Mouse (Mus musculus): ENCODE data around the gene Fkbp11. TPM values are rescaled to one million over a fixed set of nuclear protein-coding genes. Genes with fewer than 3 reads are reported as not detected.

Fkbp11 gene
- total RNA-seq (2021), result 1 to 10 TPM in 1 of 2 experiments, under 1 TPM in 1; 0.66 to 1.3 TPM
- long read RNA-seq, experiment 1, result 0 reads
- long read RNA-seq, experiment 2, result 0 reads

GRCm38 (mm10) chr15:98727443-98728321 is at the start of gene Fkbp11:
Gene Fkbp11, minus strand, starts transcription at chr15:98728198.
- no peak for TF ChIP-seq CTCF (conservative IDR thresholded peaks at IDR 0.05)
- no peak for DNase-seq (ENCODE audit: low spot score in 2 of 2)
- no peak within 1 kb of the TSS for H3K27ac ChIP-seq
- peak within 1 kb of the TSS; percentile 60 for H3K4me3 ChIP-seq

- peak within 1 kb of the TSS; percentile 36 for H3K4me3 ChIP-seq
- TF ChIP-seq CTCF (conservative IDR thresholded peaks at IDR 0.05), result no peak
Observed at GRCm38 (mm10) chr15:98777762-98778161, 49.8 kb upstream of the Fkbp11 start, which contains the start of gene Wnt10b. Gene Wnt10b, minus strand, starts transcription at chr15:98778150.

GRCm38 (mm10) chr15:98777005-98777616 is 49.1 kb upstream of the Fkbp11 start:
- H3K27ac ChIP-seq, result no peak overlapping the region
- no peak for TF ChIP-seq CTCF (conservative IDR thresholded peaks at IDR 0.05)
- H3K4me3 ChIP-seq, result no peak overlapping the region
- no peak for DNase-seq (ENCODE audit: low spot score in 2 of 2)

More at GRCm38 (mm10) chr15:98777762-98778161, 49.8 kb upstream of the Fkbp11 start, which contains the start of gene Wnt10b:
- H3K27ac ChIP-seq, result no peak within 1 kb of the TSS
- DNase-seq (ENCODE audit: low spot score in 2 of 2), result no peak

- Histone ChIP-seq H3K4me3 (peak overlapping the region; percentile 17; the same call in 1 of the 2 replicates), H3K27ac (no peak overlapping the region)
- DNase-seq (ENCODE audit: low spot score in 2 of 2), result no peak
- TF ChIP-seq CTCF (conservative IDR thresholded peaks at IDR 0.05), result peak; percentile 17
Observed at GRCm38 (mm10) chr15:98776280-98777004, 48.4 kb upstream of the Fkbp11 start.

- DNase-seq (ENCODE audit: low spot score in 2 of 2), result no peak
- no peak overlapping the region for H3K27ac ChIP-seq
- TF ChIP-seq CTCF (conservative IDR thresholded peaks at IDR 0.05), result no peak
Observed at GRCm38 (mm10) chr15:98775533-98775932, 47.5 kb upstream of the Fkbp11 start.

GRCm38 (mm10) chr15:98774096-98774495 is 46.1 kb upstream of the Fkbp11 start:
- no peak overlapping the region for H3K4me3 ChIP-seq
- no peak for DNase-seq (ENCODE audit: low spot score in 2 of 2)
- TF ChIP-seq CTCF (conservative IDR thresholded peaks at IDR 0.05), result no peak
- no peak overlapping the region for H3K27ac ChIP-seq

More at GRCm38 (mm10) chr15:98775533-98775932, 47.5 kb upstream of the Fkbp11 start:
- H3K4me3 ChIP-seq, result no peak overlapping the region

- peak overlapping the region; percentile 54 for H3K4me3 ChIP-seq
- no peak overlapping the region; the same call in 1 of the 2 replicates for H3K27ac ChIP-seq
- DNase-seq (ENCODE audit: low spot score in 2 of 2), result no peak
- TF ChIP-seq CTCF (conservative IDR thresholded peaks at IDR 0.05), result no peak
Observed at GRCm38 (mm10) chr15:98772511-98773211, 44.7 kb upstream of the Fkbp11 start.

- TF ChIP-seq CTCF (conservative IDR thresholded peaks at IDR 0.05), result no peak
- no peak overlapping the region; the same call in 1 of the 2 replicates for H3K4me3 ChIP-seq
- H3K27ac ChIP-seq, result no peak overlapping the region
- DNase-seq (ENCODE audit: low spot score in 2 of 2), result no peak
Observed at GRCm38 (mm10) chr15:98771813-98772425, 43.9 kb upstream of the Fkbp11 start.

GRCm38 (mm10) chr15:98768259-98768658 is 40.3 kb upstream of the Fkbp11 start:
- no peak overlapping the region for H3K27ac ChIP-seq
- no peak overlapping the region for H3K4me3 ChIP-seq
- no peak for TF ChIP-seq CTCF (conservative IDR thresholded peaks at IDR 0.05)
- no peak for DNase-seq (ENCODE audit: low spot score in 2 of 2)

- TF ChIP-seq CTCF (conservative IDR thresholded peaks at IDR 0.05), result no peak
- no peak overlapping the region for H3K27ac ChIP-seq
- no peak for DNase-seq (ENCODE audit: low spot score in 2 of 2)
- H3K4me3 ChIP-seq, result no peak overlapping the region
Observed at GRCm38 (mm10) chr15:98765929-98766328, 37.9 kb upstream of the Fkbp11 start.

GRCm38 (mm10) chr15:98762670-98763529 is 34.9 kb upstream of the Fkbp11 start, which contains the start of gene Arf3:
Gene Arf3, minus strand, starts transcription at chr15:98763214.
- Histone ChIP-seq H3K27ac (peak within 1 kb of the TSS; percentile 93), H3K4me3 (peak within 1 kb of the TSS; percentile 97)
- peak; percentile 96 to 97 for DNase-seq (ENCODE audit: low spot score in 2 of 2)
- TF ChIP-seq CTCF (conservative IDR thresholded peaks at IDR 0.05), result no peak

Measured in layer of hippocampus, adult 2 months (tissue).